Mouse (Mus musculus) pancreas, adult 10 weeks (tissue): ENCODE data around the gene Dusp5. TPM values are rescaled to one million over a fixed set of nuclear protein-coding genes. Genes with fewer than 3 reads are reported as not detected.

Experiments used
- polyA plus RNA-seq: library from polyadenylated mRNA; stranded (reverse); fragments of 350-450 nt; fragmentation: Illumina TruSeq; extraction: RNeasy Lipid Tissue Mini Kit (QIAGEN cat#74804); gene quantifications from one replicate; pipeline ENCODE4 v1.2.3, GENCODE M21; 2015; ENCODE audit warnings: low read depth, low replicate concordance; ENCODE audit not compliant: insufficient read depth

The Dusp5 gene
- 1.9 TPM for polyA plus RNA-seq

GRCm38 (mm10) chr19:53528752-53529454 lies at the start of gene Dusp5:
Dusp5 (plus strand) TSS chr19:53529109.

GRCm38 (mm10) chr19:53588968-53589367 lies 60.1 kb downstream of the Dusp5 start, which contains the start of gene Nutf2-ps1:
Nutf2-ps1 (minus strand) TSS chr19:53589068.

Other genes starting within 250 kb of the Dusp5 start
- gene Mxi1, start 218.6 kb upstream of the Dusp5 start, polyA plus RNA-seq: 4.5 TPM
- not detected for gene Gm10197, start 157.3 kb upstream of the Dusp5 start, polyA plus RNA-seq
- gene Smndc1, start 138.5 kb upstream of the Dusp5 start, polyA plus RNA-seq: 7.1 TPM
- 2.7 TPM for gene Nutf2-ps1, start 60.0 kb downstream of the Dusp5 start, polyA plus RNA-seq
- gene Smc3, start 71.3 kb downstream of the Dusp5 start, polyA plus RNA-seq: 5.7 TPM
- gene Rbm20, start 148.2 kb downstream of the Dusp5 start, polyA plus RNA-seq: 0.17 TPM